ENCODE assay signal across 8 mouse cellular contexts in genomic region chr3:106721397-106722027, GRCm38 (mm10). TPM values are rescaled to one million over a fixed set of nuclear protein-coding genes. Genes with fewer than 3 reads are reported as not detected.
A peak's percentile ranks its signal among the peaks of the same experiment; 100 is the strongest.
DNase-seq lines count a peak whose midpoint lies in the region; ATAC-seq lines count a peak whose summit lies in the region.

No protein-coding gene starts in this region.

- ATAC-seq in inflammation-experienced regulatory T-cells, adult 6 months = peak; percentile 87
- peak; percentile 96 for ATAC-seq in megakaryocyte-erythroid progenitor cell, adult 5-6 weeks (replicated peaks; ENCODE audit: low FRiP score, low TSS enrichment, poor library complexity, severe bottlenecking)

- DNase-seq in adrenal gland, adult (ENCODE audit: inconsistent age in 2 of 2, low spot score in 1 of 2) = peak; percentile 97 to 99
- DNase-seq in embryo, embryonic 10.5 days (ENCODE audit: low spot score) = peak; percentile 96
- peak; percentile 95 for DNase-seq in gastrocnemius, postnatal 14 days
- DNase-seq in left cerebral cortex, postnatal 10 days (ENCODE audit: extremely low spot score in 1 of 2, low spot score in 2 of 2) = peak; percentile 96 to 98
- peak; percentile 93 for DNase-seq in right cerebral cortex, postnatal 25 days
- DNase-seq in yolk sac, embryonic 10.5 days (ENCODE audit: low spot score) = peak; percentile 96

- intact Hi-C loops in gastrocnemius, postnatal 14 days (cut with DNase I; ENCODE audit: low total_unique reads) = no loop called here
- intact Hi-C loops in left cerebral cortex, postnatal 10 days (cut with DNase I) = no loop called here

RNA-seq across cellular contexts. Expression of gene Lrif1, which starts 36.7 kb away (rescaled TPM):
- total RNA-seq in gastrocnemius, postnatal 14 days (2021) = 1 to 10 TPM; 6.5 to 7.4 TPM
- polyA plus RNA-seq in inflammation-experienced regulatory T-cells, adult 6 months (2017; shearing (Covaris generic)) = 10 to 100 TPM; 58.1 to 84.2 (median 73.0) TPM
- 10 to 100 TPM; 19.9 to 20.1 TPM for total RNA-seq in left cerebral cortex, postnatal 10 days (2021)
- total RNA-seq in megakaryocyte-erythroid progenitor cell, adult 5-6 weeks (2014; fragmentation: Nextera tagmentation) = 26.9 and 48.7 TPM in 2 replicates
- total RNA-seq in megakaryocyte-erythroid progenitor cell, adult 5-6 weeks (2017) = 25.2 and 33.0 TPM in 2 replicates

Comparison
In these comparisons a context has a peak if more than half of its experiments do, and no peak if none do; other contexts are left out.
1. Peak in every context shown above with its lines: DNase-seq and ATAC-seq.